Mouse (Mus musculus) brain, embryonic 18.5 days (tissue): ENCODE measurements at regions not wholly inside any gene's neighbourhood (a gene's known extent, or its start where the extent isn't known, plus 50 kb on each side); places are given as distances from the start of the nearest gene placed in this dataset.

Source experiments
- DNase-seq: peaks from one replicate; pipeline ENCODE4 v3.0.0-alpha.2; 2012; ENCODE audit warnings: low read depth, low spot score

DNA sequence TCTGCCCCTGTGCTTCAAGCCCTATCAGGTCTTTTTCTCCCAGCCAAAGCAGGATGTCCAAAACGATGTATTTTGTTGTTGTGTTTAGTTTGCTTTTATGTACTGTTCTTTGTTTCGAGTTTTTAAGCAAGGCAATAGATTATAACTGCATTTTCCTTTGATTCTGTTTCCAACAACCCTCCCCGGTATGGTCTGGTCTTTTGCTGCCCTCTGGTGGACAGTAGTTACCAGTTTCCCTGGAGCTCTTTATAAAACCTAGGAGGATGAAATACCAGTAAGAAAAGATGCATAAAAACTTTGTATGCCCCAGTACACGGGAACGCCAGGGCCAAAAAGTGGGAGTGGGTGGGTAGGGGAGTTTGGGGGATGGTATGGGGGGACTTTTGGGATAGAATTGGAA lies 73.9 kb upstream of the Itm2a start:
- peak; percentile 12 for DNase-seq

- no peak for DNase-seq
These were observed 66.1 kb upstream of the Itm2a start for GRCm38 (mm10) chrX:107469242-107469641.
